Mouse (Mus musculus) MEL (cell line): ENCODE results near the gene Atp8a2. TPM values are rescaled to one million over a fixed set of nuclear protein-coding genes. Genes with fewer than 3 reads are reported as not detected.

ENCODE experiments used
- DNase-seq: peaks from one replicate; pipeline ENCODE4 v3.0.0; 2011; ENCODE audit warnings: low read depth, low spot score
- H3K27ac ChIP-seq: 2 replicates; pipeline ENCODE4 v1.5.1; 2012; ENCODE audit warnings: low read depth, mild to moderate bottlenecking, control low read depth, low read length, moderate library complexity; ENCODE audit not compliant: control insufficient read depth
- H3K27me3 ChIP-seq, 2 experiments: fragments of 150-350 bp in 1 of 2; sonication (generic) in 1 of 2; 2 replicates each; pipeline ENCODE4 v1.6.1; 2012; ENCODE audit warnings: low read length in 2 of 2, mild to moderate bottlenecking in 2 of 2, improper control_type of control experiment in 1 of 2, moderate library complexity in 1 of 2; ENCODE audit not compliant: insufficient read depth in 2 of 2, control insufficient read depth in 1 of 2
- H3K36me3 ChIP-seq, 2 experiments: 2 replicates each; pipeline ENCODE4 v1.6.1; 2012 to 2014; ENCODE audit warnings: low read length in 2 of 2, improper control_type of control experiment in 1 of 2, inconsistent platforms in 1 of 2, mild to moderate bottlenecking in 1 of 2; ENCODE audit not compliant: insufficient read depth in 2 of 2, control insufficient read depth in 1 of 2
- H3K4me1 ChIP-seq, 2 experiments: fragments of 150-350 bp in 1 of 2; sonication (generic) in 1 of 2; 2 replicates each; pipeline ENCODE4 v1.6.1; 2012; ENCODE audit warnings: low read length in 2 of 2, improper control_type of control experiment in 1 of 2, mild to moderate bottlenecking in 1 of 2; ENCODE audit not compliant: insufficient read depth in 2 of 2, control insufficient read depth in 1 of 2
- H3K4me3 ChIP-seq, 2 experiments: fragments of 150-350 bp in 1 of 2; sonication (generic) in 1 of 2; 2 replicates each; pipeline ENCODE4 v1.5.1; 2012; ENCODE audit warnings: low read depth in 2 of 2, low read length in 2 of 2, mild to moderate bottlenecking in 2 of 2, moderate library complexity in 2 of 2, control low read depth in 1 of 2, improper control_type of control experiment in 1 of 2; ENCODE audit not compliant: control insufficient read depth in 1 of 2, insufficient read depth in 1 of 2
- H3K79me2 ChIP-seq: 2 replicates; pipeline ENCODE4 v1.6.1; 2012; ENCODE audit warnings: mild to moderate bottlenecking, low read length, moderate library complexity; ENCODE audit not compliant: control insufficient read depth, poor library complexity, insufficient read depth
- H3K9ac ChIP-seq: 2 replicates; pipeline ENCODE4 v1.6.1; 2012; ENCODE audit warnings: low read depth, mild to moderate bottlenecking, control low read depth, low read length, moderate library complexity; ENCODE audit not compliant: control insufficient read depth, poor library complexity, severe bottlenecking
- H3K9me3 ChIP-seq: fragments of 150-350 bp; sonication (generic); replicated peaks from 2 replicates; pipeline ENCODE4 v1.6.1; 2012; ENCODE audit warnings: mild to moderate bottlenecking, low read length, improper control_type of control experiment, moderate library complexity; ENCODE audit not compliant: insufficient read depth
- BHLHE40 ChIP-seq: IDR thresholded peaks from 2 replicates; pipeline ENCODE4 v1.6.1; 2012; ENCODE audit warnings: low read depth, mild to moderate bottlenecking, inconsistent platforms, low read length, improper control_type of control experiment, borderline replicate concordance
- CHD1 ChIP-seq: IDR thresholded peaks from 2 replicates; pipeline ENCODE4 v1.6.1; 2012; ENCODE audit warnings: low read depth, mild to moderate bottlenecking, inconsistent platforms, low read length, improper control_type of control experiment
- CHD2 ChIP-seq: IDR thresholded peaks from 2 replicates; pipeline ENCODE4 v1.6.1; 2011; ENCODE audit warnings: low read length, improper control_type of control experiment
- CTCF ChIP-seq, 3 experiments: IDR thresholded peaks in 2 of 3; conservative IDR thresholded peaks in 1 of 3; 2 replicates each; pipeline ENCODE4 v1.5.1; 2011 to 2012; ENCODE audit warnings: low read length in 3 of 3, low read depth in 2 of 3, mild to moderate bottlenecking in 2 of 3, improper control_type of control experiment in 1 of 3, inconsistent platforms in 1 of 3, mixed read lengths in 1 of 3, moderate library complexity in 1 of 3; ENCODE audit not compliant: control insufficient read depth in 1 of 3, insufficient read depth in 1 of 3, poor library complexity in 1 of 3, severe bottlenecking in 1 of 3
- ELF1 ChIP-seq: IDR thresholded peaks from 2 replicates; pipeline ENCODE4 v1.6.1; 2014; ENCODE audit warnings: low read depth, mild to moderate bottlenecking, inconsistent platforms, low read length, improper control_type of control experiment, moderate library complexity
- GABPA ChIP-seq: IDR thresholded peaks from 2 replicates; pipeline ENCODE4 v1.6.1; 2012; ENCODE audit warnings: low read depth, mild to moderate bottlenecking, inconsistent platforms, low read length, improper control_type of control experiment, moderate library complexity
- HCFC1 ChIP-seq: IDR thresholded peaks from 2 replicates; pipeline ENCODE4 v1.6.1; 2012; ENCODE audit warnings: low read depth, mild to moderate bottlenecking, inconsistent platforms, low read length, improper control_type of control experiment, moderate library complexity
- JUND ChIP-seq: IDR thresholded peaks from 2 replicates; pipeline ENCODE4 v1.6.1; 2011; ENCODE audit warnings: low read depth, mild to moderate bottlenecking, improper control_type of control experiment, low read length
- KAT2A ChIP-seq: conservative IDR thresholded peaks from 2 replicates; pipeline ENCODE4 v1.6.1; 2012; ENCODE audit warnings: low read depth, low read length, improper control_type of control experiment, inconsistent platforms
- MAFK ChIP-seq: IDR thresholded peaks from 2 replicates; pipeline ENCODE4 v1.6.1; 2011; ENCODE audit warnings: low read depth, mild to moderate bottlenecking, low read length, improper control_type of control experiment, borderline replicate concordance
- MAZ ChIP-seq: IDR thresholded peaks from 2 replicates; pipeline ENCODE4 v1.6.1; 2012; ENCODE audit warnings: low read depth, mild to moderate bottlenecking, inconsistent platforms, low read length, improper control_type of control experiment
- MXI1 ChIP-seq: IDR thresholded peaks from 2 replicates; pipeline ENCODE4 v1.6.1; 2011; ENCODE audit warnings: mild to moderate bottlenecking, low read depth, low read length, improper control_type of control experiment
- MYC ChIP-seq: IDR thresholded peaks from 2 replicates; pipeline ENCODE4 v1.6.1; 2011; ENCODE audit warnings: low read depth, mild to moderate bottlenecking, low read length, improper control_type of control experiment, moderate library complexity
- NELFE ChIP-seq: IDR thresholded peaks from 2 replicates; pipeline ENCODE4 v1.6.1; 2011; ENCODE audit warnings: low read depth, low read length, improper control_type of control experiment
- POLR2AphosphoS5 ChIP-seq: IDR thresholded peaks from 2 replicates; pipeline ENCODE4 v1.6.1; 2012; ENCODE audit warnings: low read depth, borderline replicate concordance, mild to moderate bottlenecking, inconsistent platforms, low read length, moderate library complexity, mixed read lengths
- RCOR1 ChIP-seq: IDR thresholded peaks from 2 replicates; pipeline ENCODE4 v1.6.1; 2012; ENCODE audit warnings: low read depth, mild to moderate bottlenecking, inconsistent platforms, low read length, improper control_type of control experiment
- SMC3 ChIP-seq: IDR thresholded peaks from 2 replicates; pipeline ENCODE4 v1.6.1; 2011; ENCODE audit warnings: low read depth, low read length, improper control_type of control experiment
- TAL1 ChIP-seq: IDR thresholded peaks from 2 replicates; pipeline ENCODE4 v1.6.1; 2012; ENCODE audit warnings: mild to moderate bottlenecking, inconsistent platforms, low read length, moderate library complexity, mixed read lengths
- TBP ChIP-seq: IDR thresholded peaks from 2 replicates; pipeline ENCODE4 v1.8.0; 2011; ENCODE audit warnings: low read depth, low read length, improper control_type of control experiment
- TCF12 ChIP-seq: IDR thresholded peaks from 2 replicates; pipeline ENCODE4 v1.6.1; 2014; ENCODE audit warnings: low read depth, mild to moderate bottlenecking, inconsistent platforms, low read length, improper control_type of control experiment, moderate library complexity
- UBTF ChIP-seq: IDR thresholded peaks from 2 replicates; pipeline ENCODE4 v1.6.1; 2012; ENCODE audit warnings: low read depth, mild to moderate bottlenecking, inconsistent platforms, low read length, improper control_type of control experiment, moderate library complexity, borderline replicate concordance; ENCODE audit not compliant: insufficient read depth
- USF1 ChIP-seq: IDR thresholded peaks from 2 replicates; pipeline ENCODE4 v1.6.1; 2014; ENCODE audit warnings: low read depth, mild to moderate bottlenecking, inconsistent platforms, low read length, improper control_type of control experiment, moderate library complexity
- ZC3H11A ChIP-seq: IDR thresholded peaks from 2 replicates; pipeline ENCODE4 v1.6.1; 2012; ENCODE audit warnings: low read depth, mild to moderate bottlenecking, inconsistent platforms, low read length, improper control_type of control experiment
- ZNF384 ChIP-seq: IDR thresholded peaks from 2 replicates; pipeline ENCODE4 v1.6.1; 2012; ENCODE audit warnings: low read depth, mild to moderate bottlenecking, inconsistent platforms, low read length, improper control_type of control experiment
- polyA plus RNA-seq, 2 experiments: library from polyadenylated mRNA; stranded (reverse) in 1 of 2; unstranded in 1 of 2; fragments of >175 nt in 1 of 2; fragments of >200 nt in 1 of 2; gene quantifications; 2 replicates each; pipeline versions ENCODE4 v1.2.1 to v1.2.4; 2012; ENCODE audit warnings: low replicate concordance in 2 of 2, low read depth in 1 of 2; ENCODE audit not compliant: insufficient read length in 2 of 2, insufficient read depth in 1 of 2, missing spikeins in 1 of 2
- total RNA-seq: library from RNA; depleted of rRNA; stranded (reverse); fragments of 300-350 nt; gene quantifications from 2 replicates; pipeline ENCODE4 v1.2.3, GENCODE M21; 2012

Atp8a2 gene
- total and polyA plus RNA-seq, 3 experiments: 0.29 to 0.39 TPM; not detected in 1

GRCm38 (mm10) chr14:59806159-59806558 is 390.8 kb downstream of the Atp8a2 start:
- no peaks in the 10 kb centered on the region for H3K36me3 ChIP-seq
- no peaks in the 10 kb centered on the region for H3K4me1 ChIP-seq
- H3K9ac ChIP-seq: no peak overlapping the region
- no peaks in the 10 kb centered on the region for H3K9me3 ChIP-seq
- TF ChIP-seq MAZ (no peak), TCF12 (no peak), UBTF (no peak), MXI1 (no peak), RCOR1 (no peak), GABPA (no peak)
- no peak overlapping the region for H3K4me3 ChIP-seq
- no peak for DNase-seq
- H3K27me3 ChIP-seq: no peaks in the 10 kb centered on the region
- H3K27ac ChIP-seq: no peak overlapping the region
- no peaks in the 10 kb centered on the region for H3K79me2 ChIP-seq

- no peak overlapping the region for H3K4me3 ChIP-seq
- no peaks in the 10 kb centered on the region for H3K27me3 ChIP-seq
- no peak for TF ChIP-seq TBP
- no peak for TF ChIP-seq ZC3H11A
- no peak for TF ChIP-seq ZNF384
- TF ChIP-seq BHLHE40: no peak
- no peak for TF ChIP-seq JUND
- no peak for TF ChIP-seq UBTF
- no peak for TF ChIP-seq CHD2
- no peak for TF ChIP-seq MXI1
- no peak for TF ChIP-seq MAFK
- TF ChIP-seq CHD1: no peak
- no peak for TF ChIP-seq KAT2A
- DNase-seq: no peak
- no peak overlapping the region for H3K9ac ChIP-seq
- no peak overlapping the region for H3K27ac ChIP-seq
- H3K4me1 ChIP-seq: no peaks in the 10 kb centered on the region
- no peaks in the 10 kb centered on the region for H3K9me3 ChIP-seq
- H3K79me2 ChIP-seq: no peaks in the 10 kb centered on the region
- no peaks in the 10 kb centered on the region for H3K36me3 ChIP-seq
Measured at GRCm38 (mm10) chr14:59805683-59806082, 391.3 kb downstream of the Atp8a2 start.

GRCm38 (mm10) chr14:59801961-59802599 is 394.9 kb downstream of the Atp8a2 start:
- no peak for DNase-seq
- H3K79me2 ChIP-seq: no peaks in the 10 kb centered on the region
- H3K4me1 ChIP-seq: no peaks in the 10 kb centered on the region
- no peak overlapping the region for H3K9ac ChIP-seq
- H3K36me3 ChIP-seq: no peaks in the 10 kb centered on the region
- no peak overlapping the region for H3K27ac ChIP-seq
- no peaks in the 10 kb centered on the region for H3K27me3 ChIP-seq
- TF ChIP-seq TAL1 (no peak), TBP (no peak), SMC3 (no peak), ZC3H11A (no peak), UBTF (no peak), NELFE (no peak), ELF1 (no peak), USF1 (no peak), POLR2AphosphoS5 (no peak), MYC (no peak), JUND (no peak), CHD1 (no peak), ZNF384 (no peak), CTCF (IDR thresholded peaks at IDR 0.05 in 2 of 3, conservative IDR thresholded peaks at IDR 0.05 in 1 of 3; ENCODE audit: control insufficient read depth in 1 of 3, insufficient read depth in 1 of 3, low read depth in 2 of 3, low read length in 3 of 3, poor library complexity in 1 of 3, severe bottlenecking in 1 of 3) (no peak), HCFC1 (no peak)
- no peak overlapping the region for H3K4me3 ChIP-seq
- H3K9me3 ChIP-seq: no peaks in the 10 kb centered on the region
